Mouse (Mus musculus): ENCODE measurements at regions not wholly inside any gene's neighbourhood (a gene's known extent, or its start where the extent isn't known, plus 50 kb on each side); places are given as distances from the start of the nearest gene placed in this dataset.

DNA sequence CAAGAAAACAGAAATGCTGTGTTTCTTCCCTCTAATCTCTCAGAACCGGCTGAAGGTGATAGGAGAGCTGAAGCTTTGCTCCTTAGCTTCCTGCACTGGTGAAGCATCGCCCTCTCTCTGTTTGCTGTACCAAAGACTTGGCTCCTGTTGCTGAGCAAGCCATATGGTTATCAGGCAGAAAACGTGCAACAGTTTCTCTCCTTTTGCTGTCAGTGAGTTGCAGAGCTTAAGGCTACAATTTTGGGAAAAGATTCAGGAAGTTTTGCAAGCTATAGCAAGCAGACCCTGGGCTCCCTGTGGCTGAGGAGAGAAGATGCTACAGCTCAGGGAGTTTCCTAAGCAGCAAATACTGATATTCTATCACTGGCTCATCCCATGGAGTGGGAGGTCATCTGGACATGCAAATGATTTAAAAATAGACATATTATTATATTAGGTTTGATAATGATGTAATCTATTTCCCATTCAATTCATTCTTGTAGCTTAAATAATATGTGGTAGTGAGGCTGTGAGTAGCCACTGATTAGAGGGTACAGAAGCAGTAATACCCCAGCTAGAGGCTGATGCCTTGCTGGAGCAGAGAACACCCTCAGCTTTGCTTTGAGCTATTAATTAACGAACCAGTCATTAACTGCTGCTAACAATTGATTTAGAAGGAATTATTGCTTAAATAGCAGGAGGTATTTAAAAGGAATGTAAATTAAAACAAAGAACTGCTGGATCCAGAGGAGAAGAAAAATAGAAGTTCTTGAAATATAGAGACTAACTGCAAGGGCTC, 240.1 kb upstream of the Emcn start:
- no peak for DNase-seq (ENCODE audit: low read depth, low spot score)

DNA sequence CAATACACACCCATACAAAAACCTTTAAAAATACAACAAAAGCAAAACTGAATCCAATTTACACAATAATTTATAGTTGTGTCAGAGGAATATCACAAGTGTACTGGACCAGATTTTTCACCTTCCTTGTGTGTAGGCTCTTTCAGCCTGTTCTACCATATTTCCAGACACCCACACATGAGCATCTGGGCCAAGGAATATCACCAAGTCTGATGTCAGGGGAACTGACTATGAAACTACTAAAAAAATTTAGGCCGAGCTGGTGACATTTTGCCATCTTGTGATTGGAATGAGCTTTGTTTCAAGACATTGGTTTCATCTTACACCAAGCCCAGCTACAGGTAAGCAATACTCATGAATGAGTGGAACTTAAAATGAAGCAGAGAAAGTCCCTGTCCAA, 234.9 kb upstream of the Emcn start:
- no peak for DNase-seq (ENCODE audit: low read depth, low spot score)

DNA sequence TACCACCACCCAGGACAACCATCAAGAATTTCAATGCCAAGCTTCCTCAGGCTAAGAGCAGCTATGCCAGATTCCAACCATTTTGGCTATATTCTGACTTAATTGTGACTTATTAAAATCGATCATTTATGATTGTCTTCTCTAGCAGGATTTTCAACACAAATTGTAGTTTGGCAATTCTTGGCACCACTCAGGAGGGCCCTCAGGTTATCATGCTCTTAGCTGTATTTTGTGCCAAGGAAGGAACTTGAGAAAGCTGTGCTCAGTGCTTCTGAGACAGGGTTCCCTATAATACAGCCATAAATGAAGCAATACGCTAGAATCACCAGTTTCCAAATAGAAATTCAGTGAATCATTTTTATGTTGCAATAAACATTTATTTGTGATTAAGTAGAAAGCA, 232.7 kb upstream of the Emcn start:
- DNase-seq (ENCODE audit: low read depth, low spot score) = no peak

DNA sequence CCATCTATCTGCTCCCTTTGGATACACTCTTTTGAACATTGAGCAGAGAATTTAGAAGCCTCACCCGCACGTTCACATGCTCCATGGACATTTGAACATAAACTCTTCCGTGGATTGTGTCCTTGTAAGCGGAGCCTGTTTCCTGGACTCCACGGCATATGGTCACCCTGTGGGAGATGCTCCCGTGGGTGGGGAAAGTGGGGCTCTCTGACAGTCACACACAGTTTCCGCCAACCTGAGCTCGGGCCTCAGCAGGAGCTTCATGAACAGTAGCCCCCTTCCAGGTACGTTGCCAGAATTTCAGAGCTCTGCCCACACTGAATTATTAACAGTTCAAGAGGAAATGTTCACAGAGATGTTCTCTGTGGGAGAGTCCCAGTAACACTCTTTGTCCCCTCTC, 231.1 kb upstream of the Emcn start:
- DNase-seq (ENCODE audit: low read depth, low spot score) = no peak

DNA sequence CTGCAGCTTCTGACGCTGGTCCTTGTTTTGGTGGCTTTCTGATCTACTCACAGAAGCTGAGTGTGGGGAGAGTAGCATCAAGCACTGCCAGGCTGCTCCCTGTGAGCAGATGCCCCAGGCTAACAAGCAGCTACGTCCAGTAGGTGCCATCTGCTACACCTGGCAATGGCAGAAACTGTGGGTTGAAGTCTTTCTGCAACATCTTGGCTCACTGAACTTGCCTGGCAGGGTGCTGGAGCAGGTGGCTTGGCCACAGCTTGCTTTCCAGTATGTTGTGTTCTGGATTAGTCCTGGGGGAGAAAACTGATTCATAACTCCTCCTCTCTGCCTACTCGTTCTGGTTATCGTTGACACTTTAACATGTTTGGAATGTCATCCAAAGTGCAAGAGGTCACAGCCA, 230.4 kb upstream of the Emcn start:
- no peak for DNase-seq (ENCODE audit: low read depth, low spot score)

DNA sequence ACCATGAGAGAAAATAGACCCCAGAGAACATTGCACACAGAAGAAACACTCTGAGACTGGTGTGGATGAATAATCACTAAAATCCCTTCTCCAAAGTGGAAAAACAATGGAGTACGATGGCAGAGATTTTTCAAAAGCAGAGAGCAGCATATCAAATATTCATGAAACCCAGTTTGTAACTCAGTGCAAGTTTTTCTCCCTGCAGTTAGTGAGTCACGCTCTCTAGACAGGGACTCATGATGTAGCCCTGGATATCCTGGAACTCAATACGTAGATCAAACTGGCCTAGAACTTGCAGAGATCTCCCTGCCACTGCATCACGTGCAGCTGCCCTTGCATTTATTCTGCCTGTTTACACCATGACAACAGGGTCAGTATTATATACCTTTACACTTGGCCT, 210.9 kb upstream of the Emcn start:
- no peak for DNase-seq (ENCODE audit: low read depth, low spot score)

DNA sequence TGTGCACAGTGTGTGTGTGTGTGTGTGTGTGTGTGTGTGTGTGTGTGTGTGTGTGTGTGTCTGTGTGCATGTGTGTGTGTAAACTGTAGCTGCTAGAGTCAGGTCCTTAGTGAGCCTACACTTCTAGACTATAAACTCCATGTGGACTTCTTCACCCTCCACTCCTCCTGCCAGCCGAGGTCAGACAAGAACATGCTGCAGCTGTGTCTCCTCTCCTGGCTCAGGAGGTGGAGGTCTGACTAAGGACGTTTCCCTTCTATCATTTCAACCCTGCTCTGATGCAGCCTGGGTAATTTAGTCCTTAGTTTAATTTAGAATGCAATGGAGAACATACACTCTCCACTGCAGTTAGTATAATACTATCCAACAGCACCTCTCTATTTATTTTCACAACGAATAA, 198.8 kb upstream of the Emcn start:
- no peak for DNase-seq (ENCODE audit: low read depth, low spot score)

DNA sequence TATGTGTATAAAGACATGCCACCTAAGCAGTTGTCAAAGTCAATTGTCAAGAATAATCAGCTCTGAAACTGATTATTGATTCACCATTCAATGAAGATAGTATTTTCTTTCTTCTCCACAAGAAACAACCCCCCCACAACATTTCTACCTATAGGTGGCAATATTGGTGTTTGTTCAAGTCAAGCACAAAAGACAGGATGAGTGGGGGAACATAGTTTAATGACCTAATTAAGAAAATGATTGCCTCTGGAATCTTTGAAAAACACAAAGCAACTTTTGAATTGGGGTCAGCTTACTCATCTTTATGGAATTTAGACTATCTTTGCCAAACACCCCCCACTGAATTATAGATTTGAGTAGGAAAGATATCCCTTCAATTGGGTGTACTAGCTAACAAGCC, 194.8 kb upstream of the Emcn start:
- no peak for DNase-seq (ENCODE audit: low read depth, low spot score)

DNA sequence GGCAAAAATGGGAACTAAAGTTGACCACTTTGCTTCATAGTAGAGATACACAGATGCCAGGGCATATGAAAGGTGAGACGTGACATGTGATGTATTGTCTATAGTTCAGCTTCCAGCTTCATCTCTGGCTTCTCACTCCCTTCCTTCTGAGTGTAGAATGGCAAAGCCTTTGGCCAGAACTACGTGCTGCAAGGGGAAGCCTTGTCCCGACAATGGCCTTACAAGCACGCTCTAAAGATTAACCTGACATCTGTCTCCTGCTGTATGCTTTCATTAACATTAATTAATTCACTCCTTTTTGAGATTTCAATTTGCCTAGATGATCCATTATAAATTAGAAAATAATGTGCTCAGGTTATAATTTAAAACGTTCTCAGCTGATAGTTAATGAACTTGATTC, 193.5 kb upstream of the Emcn start:
- DNase-seq (ENCODE audit: low read depth, low spot score) = no peak

DNA sequence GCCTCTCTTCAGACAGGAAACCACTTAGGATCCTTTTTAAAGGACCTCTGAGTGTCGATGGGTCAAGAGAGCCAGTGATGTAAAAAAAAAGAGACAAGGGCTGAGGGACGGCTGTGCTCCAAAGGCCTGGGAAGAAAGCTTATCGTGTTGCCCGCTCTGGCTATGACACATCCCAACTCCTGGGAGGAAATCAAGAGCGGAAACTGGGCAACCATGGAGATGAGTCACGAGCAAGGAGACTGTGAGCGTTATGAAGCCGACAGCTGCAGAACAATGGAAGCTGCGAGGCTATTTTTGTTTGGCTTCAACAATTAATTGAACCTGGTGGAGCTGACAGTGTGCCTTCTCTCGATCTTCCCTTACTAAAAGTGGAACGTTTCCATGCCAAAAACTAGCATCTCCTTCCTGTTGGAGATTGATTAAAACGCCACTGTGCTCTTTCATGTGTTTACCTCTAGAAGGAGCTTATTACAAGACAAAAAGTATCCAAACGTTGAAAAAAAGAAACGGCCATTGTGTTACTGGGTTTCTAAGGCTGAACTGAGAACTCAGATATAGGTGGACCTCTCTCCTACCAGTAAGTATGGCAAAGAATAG, 190.4 kb upstream of the Emcn start:
- DNase-seq (ENCODE audit: low read depth, low spot score) = no peak

DNA sequence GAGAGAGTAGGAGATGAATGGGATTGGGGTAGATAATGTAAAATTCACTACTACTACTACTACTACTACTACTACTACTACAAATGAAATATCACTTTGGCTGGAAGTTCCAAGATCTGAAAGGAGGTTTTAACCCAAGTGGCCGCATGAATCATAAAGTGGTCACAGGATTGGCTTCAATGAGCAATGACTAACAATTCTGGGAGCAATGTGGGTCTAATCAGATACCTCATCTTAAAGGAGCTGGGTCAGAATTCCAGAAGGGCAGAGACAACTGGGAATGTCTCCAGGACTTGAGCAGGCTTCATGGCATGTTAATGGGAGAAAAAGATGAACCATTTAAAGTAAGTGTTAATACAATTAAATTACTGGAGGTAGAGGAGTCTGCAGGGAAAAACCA, 189.4 kb upstream of the Emcn start:
- DNase-seq (ENCODE audit: low read depth, low spot score) = no peak

DNA sequence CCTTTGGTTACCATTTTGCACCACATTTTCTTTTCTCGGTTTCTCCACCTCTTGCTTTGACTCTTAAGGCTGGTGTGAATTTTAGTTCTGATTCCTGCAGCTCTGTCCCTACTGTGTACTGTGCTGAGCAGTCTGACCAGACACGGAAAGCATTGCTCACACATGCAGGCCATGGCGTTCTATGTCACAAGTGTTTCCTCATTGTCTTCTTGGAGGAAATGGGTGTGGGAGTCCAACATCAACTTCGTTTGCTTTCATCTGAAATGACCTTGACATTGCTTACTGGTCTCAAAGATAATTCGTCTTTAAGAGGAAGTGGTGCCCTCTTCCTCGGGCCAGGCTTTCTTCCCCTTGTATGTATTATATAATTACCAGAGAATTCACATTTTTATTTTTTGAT, 187.6 kb upstream of the Emcn start:
- DNase-seq (ENCODE audit: low read depth, low spot score) = no peak

DNA sequence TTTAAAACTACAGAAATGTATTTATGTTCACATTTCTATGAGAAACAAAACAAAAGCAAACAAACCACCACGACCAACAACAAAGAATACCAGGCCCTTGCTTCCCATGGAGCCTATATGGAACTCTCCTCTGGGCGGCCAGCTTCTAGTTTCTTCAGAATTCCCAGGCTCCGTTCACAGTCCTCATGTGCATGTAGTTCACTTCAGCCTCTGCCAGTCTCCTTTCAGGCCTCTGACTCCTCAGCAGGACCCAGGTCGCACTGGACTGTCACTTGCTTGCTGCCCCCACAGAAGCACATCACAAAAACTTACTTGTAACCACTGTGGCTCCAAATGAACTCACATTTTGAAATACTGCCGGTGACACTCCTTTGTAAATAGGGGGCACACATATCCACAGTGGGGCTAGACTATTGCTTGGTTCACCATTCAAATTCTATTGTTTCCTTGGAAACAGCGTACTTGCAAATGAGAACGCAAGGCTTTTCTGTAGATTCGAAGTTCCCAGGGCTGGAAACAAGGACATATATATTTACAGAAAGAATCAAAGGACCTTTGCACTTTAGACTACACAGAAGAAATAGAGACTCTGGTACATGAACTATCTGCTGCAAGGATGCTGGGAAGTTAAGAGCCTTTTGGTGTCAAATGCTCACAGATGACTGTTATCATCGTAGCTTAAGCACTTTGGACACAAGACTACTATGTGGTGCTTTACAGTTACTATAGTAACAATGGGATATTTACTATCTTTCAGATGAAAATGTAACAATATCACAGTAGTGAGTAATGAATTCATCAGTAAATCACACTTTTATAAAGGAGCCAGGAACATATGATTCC, 186.4 kb upstream of the Emcn start:
- DNase-seq (ENCODE audit: low read depth, low spot score) = no peak

DNA sequence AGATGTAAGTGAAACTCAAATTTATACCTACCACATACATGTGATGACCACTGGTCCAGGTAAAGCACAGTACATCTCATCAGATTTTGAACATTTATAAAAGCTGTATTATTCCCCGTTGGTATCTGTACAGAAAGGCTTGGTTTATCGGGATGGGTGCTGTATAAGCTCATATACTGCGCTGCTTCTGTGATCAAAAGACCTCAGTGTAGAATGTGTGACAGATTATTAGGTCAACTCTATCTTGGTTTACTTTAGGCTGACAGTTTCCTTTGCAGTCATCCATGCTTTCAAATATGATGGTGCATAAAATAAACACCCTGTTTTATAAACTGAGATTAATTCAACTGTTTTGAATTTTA, 185.8 kb upstream of the Emcn start:
- no peak for DNase-seq (ENCODE audit: low read depth, low spot score)

DNA sequence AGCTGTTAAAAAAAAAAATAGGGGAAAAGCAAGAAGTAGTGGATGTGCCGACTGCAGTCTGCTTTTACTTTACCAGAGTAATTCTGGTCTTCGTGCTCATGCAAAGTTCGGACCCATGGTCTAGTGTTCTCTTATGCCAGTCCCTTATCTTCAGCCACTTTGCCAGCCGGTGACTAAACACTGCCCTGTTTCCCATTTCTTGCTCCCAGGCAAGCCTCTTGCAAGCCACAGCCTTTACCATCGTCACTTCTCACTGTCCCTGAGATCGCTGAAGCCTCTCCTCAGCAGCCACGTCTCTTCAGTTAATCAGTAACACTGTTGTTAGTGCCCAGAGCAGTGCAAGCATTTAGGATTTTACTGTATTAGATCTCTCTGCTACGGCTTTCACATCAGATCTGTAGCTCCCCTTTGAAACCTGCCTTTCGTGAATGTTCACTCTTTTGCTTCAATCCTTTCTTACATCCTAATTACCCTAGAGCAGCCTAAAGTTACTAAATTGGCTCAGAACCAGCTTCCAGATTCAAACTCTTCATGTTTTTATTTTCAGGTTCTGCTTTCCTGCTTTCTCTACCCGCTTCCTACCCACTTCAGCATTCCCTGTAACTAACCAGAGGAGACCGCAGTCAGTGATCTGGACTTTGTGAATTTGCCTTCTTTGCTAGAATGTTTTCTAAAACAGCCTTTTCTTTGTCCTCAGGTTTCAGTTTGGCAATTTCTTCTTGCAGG, 184.5 kb upstream of the Emcn start:
- no peak for DNase-seq (ENCODE audit: low read depth, low spot score)

DNA sequence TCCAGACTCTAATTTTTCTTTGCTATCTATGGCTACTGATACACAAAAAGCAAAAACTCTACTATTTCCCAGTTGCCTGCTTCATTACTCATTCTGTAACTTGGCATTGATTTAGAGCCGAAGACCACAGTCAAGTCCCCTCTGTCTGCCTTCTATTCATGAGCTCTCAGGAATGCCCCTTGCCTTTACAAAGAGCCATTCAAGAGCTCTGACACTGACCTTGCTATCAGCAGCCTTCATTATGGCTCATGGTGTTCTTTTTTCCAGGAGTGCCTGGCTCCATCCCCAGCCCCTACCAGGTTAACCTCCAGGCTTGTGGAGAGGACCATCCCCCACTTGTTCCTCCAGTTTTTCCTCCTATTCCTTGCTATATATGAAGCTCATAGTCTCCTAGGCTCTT, 151.8 kb upstream of the Emcn start:
- DNase-seq (ENCODE audit: low read depth, low spot score) = no peak

DNA sequence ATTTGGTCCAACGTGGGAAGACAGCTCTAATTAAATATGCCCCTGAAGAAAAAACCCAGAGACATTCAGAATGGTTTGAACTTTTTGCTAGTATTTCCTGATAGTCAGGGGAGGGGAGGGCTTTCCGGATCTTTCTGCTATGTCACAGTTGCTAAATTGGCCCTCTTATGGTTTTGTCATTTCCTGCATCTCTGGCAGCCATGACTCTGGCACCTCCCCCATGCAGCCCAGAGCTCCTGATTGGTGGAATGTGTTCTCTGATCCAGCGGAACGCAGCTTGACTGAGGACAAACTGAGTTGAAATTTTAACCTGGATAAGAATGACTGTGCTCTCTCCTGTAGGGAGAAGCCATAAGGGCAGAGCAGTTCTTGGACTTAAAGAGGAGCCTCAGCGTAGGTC, 150.4 kb upstream of the Emcn start:
- no peak for DNase-seq (ENCODE audit: low read depth, low spot score)

DNA sequence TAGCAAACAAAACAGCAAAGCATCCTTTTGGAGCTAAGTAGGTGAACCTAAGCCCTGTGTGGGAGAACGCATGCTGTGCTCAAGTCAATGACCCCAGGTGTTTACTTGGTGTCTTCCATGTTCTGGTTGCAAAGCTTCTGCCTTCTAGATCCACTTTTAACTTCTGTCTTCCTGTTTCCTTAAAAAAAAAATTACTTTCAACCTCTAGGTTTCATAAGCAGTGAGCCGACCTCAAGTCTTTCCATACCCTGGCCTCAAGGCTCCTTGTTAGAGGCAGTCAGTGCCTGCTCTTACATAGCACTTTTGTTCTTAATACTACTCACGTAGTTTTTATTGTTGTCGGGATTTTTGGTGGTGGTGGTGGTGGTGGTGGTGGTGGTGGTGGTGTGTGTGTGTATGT, 149.9 kb upstream of the Emcn start:
- DNase-seq (ENCODE audit: low read depth, low spot score) = no peak

DNA sequence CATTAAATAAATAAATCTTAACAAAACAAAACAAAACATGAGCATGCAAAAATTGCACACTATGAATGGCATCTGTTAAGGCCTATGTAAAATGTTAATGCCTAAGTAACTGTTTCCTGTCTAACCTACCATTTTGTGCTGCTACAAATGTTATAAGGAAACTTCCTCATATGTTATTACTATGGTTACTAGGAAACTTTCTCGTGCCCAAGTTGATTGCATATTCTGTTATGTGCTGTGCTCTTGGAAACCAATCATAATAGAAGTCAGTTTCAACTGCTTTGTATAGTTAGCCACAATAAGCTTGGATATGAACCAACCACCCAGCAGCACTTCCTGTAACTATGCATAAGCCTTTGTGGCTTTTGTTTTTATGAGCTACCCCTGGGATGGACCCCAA, 147.0 kb upstream of the Emcn start:
- no peak for DNase-seq (ENCODE audit: low read depth, low spot score)

DNA sequence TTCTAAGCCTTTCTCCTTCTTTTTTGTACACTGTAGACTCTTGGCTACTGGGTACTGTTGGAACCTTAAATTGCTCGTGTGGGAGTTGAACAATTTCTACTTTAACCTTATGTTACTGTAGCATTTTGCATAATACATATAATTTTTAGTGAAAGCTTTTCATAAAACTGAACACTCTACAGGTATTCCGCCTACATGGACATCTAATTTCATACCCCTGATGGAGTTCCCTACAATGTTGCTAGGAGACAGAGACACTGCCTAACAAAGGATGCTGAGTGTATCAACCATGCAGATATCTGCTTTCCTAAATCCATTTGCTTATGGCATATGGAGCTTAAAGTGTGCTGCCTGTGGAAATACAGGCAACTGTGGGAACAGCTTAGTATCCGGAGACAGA, 129.2 kb upstream of the Emcn start:
- no peak for DNase-seq (ENCODE audit: low read depth, low spot score)

DNA sequence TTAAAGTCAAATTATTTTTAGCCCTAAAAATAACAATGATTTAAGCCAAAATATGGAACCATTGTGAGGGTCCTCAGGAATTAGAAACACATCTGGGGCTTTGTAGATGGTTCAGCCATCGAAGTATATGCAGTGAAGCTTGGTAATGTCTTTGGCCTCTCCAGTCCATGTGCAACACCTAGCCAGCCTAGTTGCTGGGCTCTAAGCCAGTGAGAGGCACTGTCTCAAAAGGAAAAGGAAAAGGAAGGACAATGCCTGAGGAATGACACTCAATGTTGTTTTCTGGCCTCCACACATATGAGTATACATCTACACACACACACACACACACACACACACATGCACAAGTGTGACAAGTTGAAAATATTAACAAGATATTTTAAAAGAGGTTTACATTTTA, 124.8 kb upstream of the Emcn start:
- no peak for DNase-seq (ENCODE audit: low read depth, low spot score)

DNA sequence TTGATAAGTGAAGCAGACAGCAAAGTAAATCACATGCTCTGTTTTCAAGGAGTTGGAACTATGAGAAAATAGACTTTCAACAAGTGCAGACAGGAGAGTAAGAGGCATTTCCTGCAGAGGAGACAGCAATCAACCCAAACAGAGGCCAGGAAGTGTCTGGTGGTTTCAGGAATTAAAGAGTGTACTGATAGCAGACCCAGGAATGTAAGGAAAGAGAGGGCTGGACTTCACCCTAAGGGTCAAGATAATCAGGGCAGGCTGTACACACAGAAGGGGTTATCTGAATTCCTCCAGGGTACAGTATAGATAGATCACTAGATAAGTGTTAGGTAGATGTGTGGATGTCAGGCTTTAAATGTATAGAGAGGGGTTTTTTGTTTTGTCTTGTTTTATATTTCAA, 123.6 kb upstream of the Emcn start:
- no peak for DNase-seq (ENCODE audit: low read depth, low spot score)

Measured in retina, postnatal 7 days (tissue).